Mouse (Mus musculus) liver, embryonic 13.5 days (tissue): Measurements from ENCODE around the gene Zfyve28. TPM values are rescaled to one million over a fixed set of nuclear protein-coding genes. Genes with fewer than 3 reads are reported as not detected.

Source experiments
- ATAC-seq: fragments of 200-750 bp; cut with Nextera tagmentation; 2 replicates; pipeline ENCODE4 v1.8.0; 2017; ENCODE audit warnings: low read depth, mild to moderate bottlenecking, moderate number of reproducible peaks, moderate library complexity
- DNase-seq: peaks from one replicate; pipeline ENCODE4 v3.0.0; 2022
- H3K27ac ChIP-seq: fragments of 300-500 bp; sonication (generic); 2 replicates; pipeline ENCODE4 v1.5.1; 2015; ENCODE audit warnings: moderate library complexity, mild to moderate bottlenecking, inconsistent platforms
- H3K27me3 ChIP-seq: fragments of 300-500 bp; sonication (generic); 2 replicates; pipeline ENCODE4 v1.6.1; 2015; ENCODE audit warnings: mild to moderate bottlenecking, inconsistent platforms
- H3K36me3 ChIP-seq: fragments of 300-500 bp; sonication (generic); 2 replicates; pipeline ENCODE4 v1.6.1; 2015; ENCODE audit warnings: mild to moderate bottlenecking, inconsistent platforms
- H3K4me1 ChIP-seq: fragments of 300-500 bp; sonication (generic); replicated peaks from 2 replicates; pipeline ENCODE4 v1.6.1; 2015; ENCODE audit warnings: inconsistent platforms
- H3K4me2 ChIP-seq: fragments of 300-500 bp; sonication (generic); 2 replicates; pipeline ENCODE4 v1.6.1; 2015; ENCODE audit warnings: inconsistent platforms, mild to moderate bottlenecking, moderate library complexity
- H3K4me3 ChIP-seq: fragments of 300-500 bp; sonication (generic); replicated peaks from 2 replicates; pipeline ENCODE4 v1.5.1; 2015; ENCODE audit warnings: mild to moderate bottlenecking, inconsistent platforms
- H3K9ac ChIP-seq: fragments of 300-500 bp; sonication (generic); 2 replicates; pipeline ENCODE4 v1.6.1; 2015; ENCODE audit warnings: mild to moderate bottlenecking, inconsistent platforms
- H3K9me3 ChIP-seq: fragments of 300-500 bp; sonication (generic); replicated peaks from 2 replicates; pipeline ENCODE4 v1.6.1; 2016; ENCODE audit warnings: inconsistent platforms
- WGBS: fragments of 180-500 bp; shearing (Covaris S2); methylation state at CpG from one replicate; pipeline ENCODE4 v1.1.7; 2015; ENCODE audit not compliant: insufficient replicate concordance; 5-methylcytosine and 5-hydroxymethylcytosine counted together
- polyA plus RNA-seq: library from polyadenylated mRNA; unstranded; fragments of >200 nt; fragmentation: Nextera tagmentation; extraction: Ambion mirVana; gene quantifications from 2 replicates; pipeline ENCODE4 v1.2.1, GENCODE M21; 2015

Gene Zfyve28
- polyA plus RNA-seq, 1 experiment from 2014 or later: 0.02 TPM

- no peak overlapping the region for H3K4me3 ChIP-seq
- DNase-seq (peak; percentile 24), ATAC-seq (peak; percentile 73)
- no peaks in the 10 kb centered on the region for H3K36me3 ChIP-seq
- 21% methylated on average over 12 of the region's 12 CpGs for WGBS
- peaks cover 22% of the 10 kb centered on the region for H3K4me1 ChIP-seq
- H3K4me2 ChIP-seq: peak overlapping the region; percentile 43
- H3K9ac ChIP-seq: no peak overlapping the region
- H3K27me3 ChIP-seq: no peaks in the 10 kb centered on the region
- no peak overlapping the region for H3K27ac ChIP-seq
- no peaks in the 10 kb centered on the region for H3K9me3 ChIP-seq
These were observed 18.3 kb downstream of the Zfyve28 start for GRCm38 (mm10) chr5:34269921-34270465.

- no peak for DNase-seq
- ATAC-seq: peak; percentile 57
- Histone ChIP-seq H3K9ac (no peak overlapping the region), H3K27me3 (no peaks in the 10 kb centered on the region), H3K9me3 (no peaks in the 10 kb centered on the region), H3K4me3 (no peak overlapping the region), H3K27ac (no peak overlapping the region), H3K4me1 (peaks cover 22% of the 10 kb centered on the region), H3K36me3 (no peaks in the 10 kb centered on the region), H3K4me2 (peak overlapping the region; percentile 43)
- 65% methylated on average over 16 of the region's 16 CpGs for whole genome bisulfite sequencing
These were observed 18.9 kb downstream of the Zfyve28 start for GRCm38 (mm10) chr5:34269197-34269920.

- 45% methylated on average over 4 of the region's 4 CpGs for WGBS
- no peaks in the 10 kb centered on the region for H3K9me3 ChIP-seq
- ATAC-seq (no peak), DNase-seq (no peak)
- H3K9ac ChIP-seq: no peak overlapping the region
- H3K27ac ChIP-seq: no peak overlapping the region
- H3K36me3 ChIP-seq: no peaks in the 10 kb centered on the region
- H3K4me1 ChIP-seq: peaks cover 20% of the 10 kb centered on the region
- no peak overlapping the region for H3K4me3 ChIP-seq
- H3K4me2 ChIP-seq: no peak overlapping the region
- H3K27me3 ChIP-seq: no peaks in the 10 kb centered on the region
These were observed 22.2 kb downstream of the Zfyve28 start for GRCm38 (mm10) chr5:34266065-34266464.

- Histone ChIP-seq H3K9ac (no peak overlapping the region), H3K36me3 (no peaks in the 10 kb centered on the region), H3K4me3 (no peak overlapping the region), H3K4me1 (no peaks in the 10 kb centered on the region), H3K9me3 (no peaks in the 10 kb centered on the region), H3K27ac (no peak overlapping the region), H3K27me3 (no peaks in the 10 kb centered on the region), H3K4me2 (no peak overlapping the region)
- ATAC-seq: no peak
- no peak for DNase-seq
- WGBS: 54% methylated on average over 3 of the region's 3 CpGs
These were observed 29.0 kb downstream of the Zfyve28 start for GRCm38 (mm10) chr5:34259172-34259816.

GRCm38 (mm10) chr5:34255189-34255588, 33.1 kb downstream of the Zfyve28 start:
- H3K36me3 ChIP-seq: no peaks in the 10 kb centered on the region
- H3K9ac ChIP-seq: no peak overlapping the region
- H3K4me1 ChIP-seq: no peaks in the 10 kb centered on the region
- no peak overlapping the region for H3K27ac ChIP-seq
- H3K4me2 ChIP-seq: no peak overlapping the region
- WGBS: 72% methylated on average over 3 of the region's 3 CpGs
- no peaks in the 10 kb centered on the region for H3K9me3 ChIP-seq
- H3K4me3 ChIP-seq: no peak overlapping the region
- H3K27me3 ChIP-seq: no peaks in the 10 kb centered on the region
- no peak for DNase-seq
- ATAC-seq: no peak

GRCm38 (mm10) chr5:34254309-34254708, 33.9 kb downstream of the Zfyve28 start:
- H3K4me2 ChIP-seq: no peak overlapping the region
- no peak overlapping the region for H3K4me3 ChIP-seq
- no peaks in the 10 kb centered on the region for H3K4me1 ChIP-seq
- ATAC-seq (no peak), DNase-seq (no peak)
- H3K9ac ChIP-seq: no peak overlapping the region
- no peaks in the 10 kb centered on the region for H3K36me3 ChIP-seq
- H3K27ac ChIP-seq: no peak overlapping the region
- WGBS: 40% methylated on average over 8 of the region's 8 CpGs
- H3K27me3 ChIP-seq: no peaks in the 10 kb centered on the region
- no peaks in the 10 kb centered on the region for H3K9me3 ChIP-seq

GRCm38 (mm10) chr5:34252967-34253519, 35.2 kb downstream of the Zfyve28 start:
- Histone ChIP-seq H3K9me3 (no peaks in the 10 kb centered on the region), H3K27me3 (no peaks in the 10 kb centered on the region), H3K4me2 (no peak overlapping the region), H3K27ac (no peak overlapping the region), H3K4me1 (no peaks in the 10 kb centered on the region), H3K4me3 (no peak overlapping the region), H3K36me3 (no peaks in the 10 kb centered on the region), H3K9ac (no peak overlapping the region)
- 50% methylated on average over 4 of the region's 4 CpGs for WGBS
- DNase-seq (no peak), ATAC-seq (no peak)

- Histone ChIP-seq H3K4me1 (no peaks in the 10 kb centered on the region), H3K27ac (no peak overlapping the region), H3K9ac (no peak overlapping the region), H3K4me2 (no peak overlapping the region), H3K27me3 (no peaks in the 10 kb centered on the region), H3K36me3 (no peaks in the 10 kb centered on the region), H3K9me3 (no peaks in the 10 kb centered on the region), H3K4me3 (no peak overlapping the region)
- DNase-seq (no peak), ATAC-seq (no peak)
- 69% methylated on average over 4 of the region's 4 CpGs for WGBS
These were observed 35.8 kb downstream of the Zfyve28 start for GRCm38 (mm10) chr5:34252307-34252966.

- no peaks in the 10 kb centered on the region for H3K36me3 ChIP-seq
- DNase-seq (no peak), ATAC-seq (no peak)
- H3K9ac ChIP-seq: no peak overlapping the region
- 56% methylated on average over 4 of the region's 4 CpGs for WGBS
- no peaks in the 10 kb centered on the region for H3K27me3 ChIP-seq
- no peak overlapping the region for H3K4me3 ChIP-seq
- no peak overlapping the region for H3K27ac ChIP-seq
- no peaks in the 10 kb centered on the region for H3K9me3 ChIP-seq
- H3K4me2 ChIP-seq: no peak overlapping the region
- H3K4me1 ChIP-seq: no peaks in the 10 kb centered on the region
These were observed 36.5 kb downstream of the Zfyve28 start for GRCm38 (mm10) chr5:34251794-34252193.

- no peak overlapping the region for H3K27ac ChIP-seq
- no peak overlapping the region for H3K4me3 ChIP-seq
- H3K4me2 ChIP-seq: no peak overlapping the region
- no peaks in the 10 kb centered on the region for H3K4me1 ChIP-seq
- H3K9ac ChIP-seq: no peak overlapping the region
- ATAC-seq (no peak), DNase-seq (no peak)
- no peaks in the 10 kb centered on the region for H3K27me3 ChIP-seq
- 62% methylated on average over 3 of the region's 3 CpGs for WGBS
- no peaks in the 10 kb centered on the region for H3K36me3 ChIP-seq
- H3K9me3 ChIP-seq: no peaks in the 10 kb centered on the region
These were observed 38.2 kb downstream of the Zfyve28 start for GRCm38 (mm10) chr5:34250090-34250489.

- H3K4me1 ChIP-seq: no peaks in the 10 kb centered on the region
These were observed 39.1 kb downstream of the Zfyve28 start for GRCm38 (mm10) chr5:34249132-34249531.

More at GRCm38 (mm10) chr5:34249132-34249531, 39.1 kb downstream of the Zfyve28 start:
- no peak overlapping the region for H3K9ac ChIP-seq
- no peak overlapping the region for H3K4me3 ChIP-seq
- ATAC-seq: no peak
- H3K27me3 ChIP-seq: no peaks in the 10 kb centered on the region
- DNase-seq: no peak
- WGBS: 34% methylated on average over 4 of the region's 4 CpGs
- no peaks in the 10 kb centered on the region for H3K36me3 ChIP-seq
- H3K4me2 ChIP-seq: no peak overlapping the region
- H3K27ac ChIP-seq: no peak overlapping the region
- H3K9me3 ChIP-seq: no peaks in the 10 kb centered on the region
